Mouse (Mus musculus) B cell, adult (primary cell): ENCODE data around the gene Bcar1. TPM values are rescaled to one million over a fixed set of nuclear protein-coding genes. Genes with fewer than 3 reads are reported as not detected.

Source experiments
- total RNA-seq: library from RNA; stranded (reverse); gene quantifications from 4 replicates; pipeline ENCODE4 v1.2.4, GENCODE M21; 2023; ENCODE audit not compliant: inconsistent age

Gene Bcar1
- total RNA-seq, result 0.22 to 0.39 TPM (median 0.28 TPM) in 4 replicates

DNA sequence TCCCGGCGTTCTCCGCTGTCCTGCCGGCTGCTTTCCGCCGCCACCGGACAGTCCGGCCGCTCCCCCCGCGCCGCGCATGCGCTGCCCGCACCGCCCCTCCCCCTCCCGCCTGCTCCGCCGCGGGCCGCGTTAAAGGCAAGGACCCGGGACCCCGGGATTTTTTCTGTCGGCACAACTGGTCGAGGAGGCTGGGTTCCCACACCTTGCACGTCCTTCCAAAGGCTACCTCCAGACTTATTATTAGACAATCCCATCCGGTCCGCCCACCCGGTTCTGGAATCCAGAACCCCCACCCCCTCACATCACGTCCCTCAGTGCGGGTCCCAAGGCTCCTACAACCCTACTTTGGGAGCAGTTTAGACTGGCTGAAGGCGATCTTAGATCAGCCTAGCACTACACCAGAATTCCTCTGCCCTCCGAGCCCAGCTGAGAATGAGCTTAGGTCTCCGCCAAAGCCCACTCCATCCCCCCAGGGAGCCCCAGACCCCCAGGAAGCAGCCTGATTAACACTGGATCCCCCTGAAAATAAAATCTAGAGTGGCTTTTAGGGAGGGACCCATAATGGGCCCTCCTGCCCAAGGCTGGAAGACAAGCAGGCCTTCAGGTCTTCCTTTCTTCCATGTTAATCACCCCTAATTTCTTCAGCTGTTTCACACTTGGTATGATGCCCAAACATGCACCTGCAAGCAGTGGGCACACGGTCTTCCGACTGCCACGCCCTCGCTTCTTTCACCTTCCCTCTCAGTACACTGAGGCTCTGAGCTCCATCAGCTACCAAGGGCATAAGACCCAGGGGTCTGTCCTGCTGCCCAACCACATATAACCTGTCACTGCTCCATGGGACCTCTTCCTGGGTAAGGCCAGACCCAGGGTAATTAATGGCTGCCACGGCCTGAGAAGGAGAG is at the start of gene Bcar1:
Gene Bcar1 (minus strand): TSS at position 18 of the 905 bp plus-strand sequence.

DNA sequence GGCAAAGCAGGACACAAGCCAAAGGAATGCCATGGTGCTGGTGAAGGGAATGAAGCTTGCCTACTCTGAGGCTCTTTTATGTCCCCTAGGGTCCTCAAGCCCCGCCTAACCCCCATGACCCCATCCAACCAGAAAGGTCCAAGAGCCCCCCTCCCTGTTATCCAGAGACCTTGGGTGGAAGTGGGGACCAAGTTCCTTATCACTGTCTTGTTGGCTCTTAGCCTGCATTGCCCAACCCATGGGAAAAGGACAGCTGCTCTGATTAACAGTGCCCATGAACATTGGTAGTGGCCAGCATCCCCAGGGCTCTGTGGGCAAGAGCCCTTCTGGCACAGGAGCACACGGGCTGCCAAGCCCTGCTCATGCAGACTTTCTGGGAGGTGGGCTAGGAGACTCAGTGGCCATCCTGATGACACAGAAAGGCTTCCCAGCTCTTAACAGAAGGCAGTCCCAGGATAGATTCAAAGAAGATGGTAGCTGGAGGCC is 52.6 kb downstream of the Bcar1 start, which contains the start of gene Ctrb1:
Gene Ctrb1 (minus strand): TSS at position 51 of the 486 bp plus-strand sequence.

Other genes starting within 250 kb of the Bcar1 start
- 14.5 to 17.5 TPM (median 16.6 TPM) in 4 replicates for gene Wdr59, start 221.7 kb downstream of the Bcar1 start, total RNA-seq
- gene Znrf1, start 207.7 kb downstream of the Bcar1 start, total RNA-seq, result 28.7 to 29.4 TPM (median 29.1 TPM) in 4 replicates
- 0.33 to 0.42 TPM (median 0.35 TPM) in 3 of 4 replicates, not detected in the other for gene Ldhd, start 113.4 kb downstream of the Bcar1 start, total RNA-seq
- gene Zfp1, start 100.4 kb downstream of the Bcar1 start, total RNA-seq, result 31.9 to 35.3 TPM (median 32.6 TPM) in 4 replicates
- 0.63 to 4.3 TPM (median 3.8 TPM) in 3 of 4 replicates, not detected in the other for gene Ctrb1, start 52.8 kb downstream of the Bcar1 start, total RNA-seq
- 42.6 to 54.3 TPM (median 46.9 TPM) in 4 replicates for gene Cfdp1, start 110.5 kb upstream of the Bcar1 start, total RNA-seq
- 3.6 to 4.4 TPM (median 3.9 TPM) in 4 replicates for gene Tmem170, start 132.9 kb upstream of the Bcar1 start, total RNA-seq
- gene Chst5, start 166.6 kb upstream of the Bcar1 start, total RNA-seq, result not detected in 4 replicates
- 3.3 to 4.3 TPM (median 3.6 TPM) in 4 replicates for gene Tmem231, start 190.1 kb upstream of the Bcar1 start, total RNA-seq
- 116 to 129 TPM (median 120 TPM) in 4 replicates for gene Gabarapl2, start 196.9 kb upstream of the Bcar1 start, total RNA-seq
- 3.1 to 5.2 TPM (median 4.1 TPM) in 4 replicates for gene Adat1, start 248.5 kb upstream of the Bcar1 start, total RNA-seq